Mouse (Mus musculus) CH12.LX (cell line): ENCODE data around the gene Itgav.

ENCODE experiments used
- CTCF ChIP-seq, 2 experiments: IDR thresholded peaks in 1 of 2; conservative IDR thresholded peaks in 1 of 2; 2 replicates each; pipeline ENCODE4 v1.5.1; 2011 to 2012; ENCODE audit warnings: low read depth in 2 of 2, low read length in 2 of 2, improper control_type of control experiment in 1 of 2, inconsistent platforms in 1 of 2, mild to moderate bottlenecking in 1 of 2, moderate library complexity in 1 of 2
- HCFC1 ChIP-seq: IDR thresholded peaks from 2 replicates; pipeline ENCODE4 v1.6.1; 2012; ENCODE audit warnings: low read depth, mild to moderate bottlenecking, inconsistent platforms, low read length, improper control_type of control experiment
- MAFK ChIP-seq: IDR thresholded peaks from 2 replicates; pipeline ENCODE4 v1.6.1; 2011; ENCODE audit warnings: low read length, improper control_type of control experiment; ENCODE audit not compliant: insufficient replicate concordance
- POLR2A ChIP-seq: IDR thresholded peaks from 2 replicates; pipeline ENCODE4 v1.6.1; 2011; ENCODE audit warnings: low read depth, mild to moderate bottlenecking, improper control_type of control experiment, low read length

DNA sequence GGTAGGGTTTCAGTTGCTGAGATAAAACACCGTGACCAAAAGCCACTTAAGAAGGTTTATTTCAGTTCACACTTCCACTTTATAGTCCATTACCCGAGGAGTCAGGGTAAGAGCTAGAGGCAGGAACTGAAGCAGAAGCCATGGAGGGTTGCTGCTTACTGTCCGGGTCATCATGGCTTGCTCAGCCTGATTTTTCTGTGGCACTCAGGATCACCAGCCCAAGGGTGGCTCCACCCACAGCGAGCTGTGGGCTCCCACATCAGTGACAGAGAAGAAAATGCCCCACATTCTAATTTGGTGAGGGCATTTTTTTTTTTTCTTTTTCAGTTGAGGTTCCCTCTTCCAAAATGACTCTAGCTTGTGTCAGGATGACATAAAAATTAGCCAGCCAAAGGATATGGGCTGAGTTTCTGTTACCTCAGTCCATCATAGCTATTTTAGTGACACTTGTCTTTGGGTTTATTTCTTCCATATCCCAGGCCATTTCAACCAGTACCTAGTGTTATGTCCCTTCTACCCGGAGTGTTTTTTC lies 30.2 kb downstream of the Itgav start:
- TF ChIP-seq CTCF (conservative IDR thresholded peaks at IDR 0.05 in 1 of 2, IDR thresholded peaks at IDR 0.05 in 1 of 2; ENCODE audit: low read depth in 2 of 2, low read length in 2 of 2) (no peak), MAFK (no peak), HCFC1 (no peak), POLR2A (no peak)
